Mouse (Mus musculus) large intestine, adult 2 months (tissue): Measurements from ENCODE around the gene Gm28635. TPM values are rescaled to one million over a fixed set of nuclear protein-coding genes. Genes with fewer than 3 reads are reported as not detected.
"Not testable (repeated sequence)": the region's sequence is repeated elsewhere in the genome, so short reads cannot be mapped to it uniquely, and the experiment has no call there.

Experiments used
- DNase-seq: peaks from one replicate; pipeline ENCODE4 v3.0.0-alpha.2; 2012; ENCODE audit warnings: low read depth, low spot score
- WGBS: fragments of 180-500 bp; shearing (Covaris S2); methylation state at CpG from one replicate; pipeline ENCODE4 v1.1.7; 2018; 5-methylcytosine and 5-hydroxymethylcytosine counted together
- polyA plus RNA-seq: library from polyadenylated mRNA; depleted of rRNA; stranded (reverse); fragments of >200 nt; gene quantifications from 2 replicates; pipeline ENCODE4 v1.2.3, GENCODE M21; 2012

The Gm28635 gene
- polyA plus RNA-seq, 1 experiment: not detected

DNA sequence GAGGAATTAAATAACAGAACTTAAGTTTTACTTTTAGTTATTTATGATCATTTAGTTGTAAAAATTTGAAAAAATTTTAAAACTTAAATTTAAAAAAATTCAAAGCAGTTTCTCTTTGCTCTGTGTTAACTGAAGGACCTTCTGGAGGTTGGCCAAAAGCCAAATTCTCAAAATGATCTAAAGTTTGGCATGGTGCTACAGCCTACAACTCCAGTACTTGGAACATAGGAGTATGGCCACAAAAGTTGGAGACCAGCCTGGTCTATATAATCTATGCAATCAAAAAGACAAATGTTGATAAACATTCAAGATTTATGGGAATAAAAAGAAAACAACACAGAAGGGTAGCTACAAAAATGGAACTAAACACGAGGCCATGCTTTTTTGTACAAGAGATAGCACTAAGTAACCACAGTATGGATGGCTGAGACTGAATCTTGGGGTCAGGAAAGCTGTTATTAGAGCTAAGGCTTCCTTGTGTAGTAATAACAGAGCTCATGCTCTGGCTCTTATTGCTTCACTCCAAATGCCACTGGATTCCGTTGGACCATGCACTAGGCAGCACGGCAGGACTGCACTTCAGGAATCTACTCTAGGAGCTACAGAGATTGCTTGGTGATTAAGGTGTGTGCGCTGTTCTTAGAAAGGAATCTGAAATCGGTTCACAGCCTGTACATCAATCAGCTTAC lies 17.3 kb upstream of the Gm28635 start:
- 81% methylated on average over 5 of the region's 5 CpGs for WGBS
- DNase-seq: no peak

GRCm38 (mm10) chr2:84690050-84690449 lies 12.2 kb upstream of the Gm28635 start:
- no peak for DNase-seq
- WGBS: 84% methylated on average over 12 of the region's 12 CpGs

GRCm38 (mm10) chr2:84688080-84688844 lies 10.4 kb upstream of the Gm28635 start:
- no peak for DNase-seq

DNA sequence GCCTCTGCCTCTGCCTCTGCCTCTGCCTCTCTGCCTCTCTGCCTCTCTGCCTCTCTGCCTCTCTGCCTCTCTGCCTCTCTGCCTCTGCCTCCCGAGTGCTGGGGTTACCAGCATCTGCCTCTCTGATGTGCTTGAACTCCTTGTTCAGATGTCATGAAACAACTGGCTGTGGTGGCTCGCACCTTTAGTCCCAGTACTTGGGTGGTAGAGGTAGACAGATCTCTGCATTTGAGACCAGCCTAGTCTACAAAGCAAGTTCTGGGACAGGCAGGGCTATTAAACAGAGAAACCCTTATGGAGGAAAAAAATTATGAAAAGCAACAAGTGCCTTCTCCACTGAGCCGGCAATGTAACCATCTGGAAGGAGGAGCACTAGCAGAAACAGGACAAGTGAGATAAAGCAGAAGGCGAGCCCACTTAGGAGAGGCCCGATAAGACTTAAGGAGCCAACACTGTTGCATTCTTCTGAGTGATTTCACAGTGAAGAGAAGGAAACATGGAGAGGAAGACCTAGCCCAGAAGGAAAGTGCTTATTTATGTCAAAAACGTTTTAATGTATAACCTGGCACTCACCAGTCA lies 4.9 kb upstream of the Gm28635 start:
- WGBS: 50% methylated on average over 6 of the region's 6 CpGs
- no peak for DNase-seq

More at GRCm38 (mm10) chr2:84688080-84688844, 10.4 kb upstream of the Gm28635 start:
- 82% methylated on average over 2 of the region's 2 CpGs for WGBS

DNA sequence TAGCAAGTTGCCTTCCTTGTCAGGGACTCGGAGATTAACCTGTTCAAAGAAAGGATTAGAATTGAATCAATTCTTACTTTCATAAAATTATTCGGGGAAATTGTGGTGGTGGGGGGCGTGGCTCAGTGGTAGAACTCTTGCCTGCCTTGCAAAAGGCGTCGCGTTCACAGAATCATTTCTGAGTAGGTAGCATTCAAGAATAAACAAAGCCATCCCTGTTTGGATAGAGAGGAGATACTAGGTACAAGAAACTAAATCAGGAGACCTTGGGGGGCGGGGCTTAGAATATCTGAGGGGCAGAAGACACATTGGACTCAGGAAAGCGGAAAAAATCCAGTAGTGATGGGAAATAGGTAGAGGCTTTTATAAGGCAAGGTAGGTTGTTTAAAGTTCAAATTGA lies 1.2 kb upstream of the Gm28635 start, which contains the start of gene Tmx2:
Tmx2 (minus strand) TSS at position 125 of the 400 bp plus-strand sequence.
- no peak for DNase-seq
- WGBS: 9% methylated on average over 8 of the region's 8 CpGs

DNA sequence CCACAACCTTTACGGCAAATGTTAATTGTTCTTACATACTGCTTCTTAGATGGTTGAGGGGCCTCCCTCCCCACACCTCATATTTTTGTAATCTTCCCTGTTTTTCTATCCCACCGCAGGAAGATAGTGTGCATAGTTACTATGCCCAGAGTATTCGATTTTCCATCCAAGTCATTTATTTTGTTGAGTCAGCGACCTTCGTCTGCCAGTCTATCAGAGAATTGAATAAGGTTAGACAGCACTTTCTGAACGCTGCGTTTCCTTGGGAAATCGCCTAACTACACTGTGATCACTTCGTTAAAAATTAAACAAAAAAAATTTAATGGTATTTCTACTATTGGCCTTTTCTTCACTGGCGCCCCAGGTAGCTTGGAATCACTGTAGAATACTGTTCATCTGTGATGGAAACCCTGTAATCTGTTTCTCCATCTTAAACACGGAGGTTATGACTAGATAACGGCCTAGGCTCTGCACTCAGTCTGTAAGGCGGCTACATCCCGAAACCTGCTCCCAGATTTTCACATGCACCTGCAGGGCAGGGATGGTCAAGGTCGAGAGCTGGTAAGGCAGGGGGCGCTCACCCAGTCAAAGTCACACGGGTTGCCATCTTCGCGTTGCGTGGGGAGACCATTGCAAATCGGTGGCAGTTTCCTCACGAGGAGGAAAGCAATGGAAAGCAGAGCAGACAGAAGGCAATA lies 422 bp downstream of the Gm28635 start:
- DNase-seq: no peak
- WGBS: 4% methylated on average over 22 of the region's 22 CpGs

DNA sequence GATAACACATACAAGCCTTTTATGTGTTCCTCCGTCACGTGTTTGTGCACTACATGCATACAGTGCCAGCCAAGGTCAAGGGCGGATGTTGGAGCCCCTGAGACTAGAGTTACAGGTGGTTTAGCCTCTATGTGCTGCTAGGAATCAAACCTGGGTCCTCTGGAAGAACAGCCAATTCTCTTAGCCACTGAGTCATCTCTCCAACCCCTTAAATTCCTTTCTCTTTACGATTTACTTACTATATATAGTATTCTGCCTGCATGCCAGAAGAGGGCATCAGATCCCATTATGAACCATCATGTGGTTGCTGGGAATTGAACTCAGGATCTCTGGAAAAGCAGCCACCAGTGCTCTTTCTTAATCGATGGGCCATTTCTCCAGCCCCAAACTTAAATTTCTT lies 6.3 kb downstream of the Gm28635 start:
- not testable (repeated sequence) for DNase-seq
- WGBS: 65% methylated on average over 4 of the region's 5 CpGs

DNA sequence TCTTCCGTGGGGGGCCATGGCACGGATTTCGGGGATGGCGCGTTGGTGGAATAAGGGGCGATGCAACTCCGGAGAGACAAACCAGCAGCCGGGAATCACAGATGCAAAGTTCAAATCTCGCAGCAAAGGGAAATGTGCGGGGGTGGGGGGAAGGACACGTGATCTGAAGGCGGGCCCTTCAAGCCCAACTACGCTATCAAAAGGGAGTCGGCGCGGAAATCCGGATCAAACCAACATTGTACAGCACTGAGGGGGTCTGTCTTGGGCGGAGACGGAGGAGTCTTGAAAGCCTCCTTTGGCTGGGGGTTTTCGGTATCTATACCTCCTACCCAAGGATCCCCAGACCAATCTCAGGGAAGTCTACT lies 7.3 kb downstream of the Gm28635 start, which contains the start of gene Selenoh:
Selenoh (minus strand) TSS at position 202 of the 365 bp plus-strand sequence.
- WGBS: under 1% methylated on average over 20 of the region's 20 CpGs
- peak; percentile 55 for DNase-seq

- 3% methylated on average over 39 of the region's 39 CpGs for WGBS
- DNase-seq: no peak
Measured at GRCm38 (mm10) chr2:84669828-84670568, 7.8 kb downstream of the Gm28635 start.

- 61% methylated on average over 12 of the region's 12 CpGs for WGBS
- DNase-seq: no peak
Measured at GRCm38 (mm10) chr2:84666081-84666480, 11.8 kb downstream of the Gm28635 start.

DNA sequence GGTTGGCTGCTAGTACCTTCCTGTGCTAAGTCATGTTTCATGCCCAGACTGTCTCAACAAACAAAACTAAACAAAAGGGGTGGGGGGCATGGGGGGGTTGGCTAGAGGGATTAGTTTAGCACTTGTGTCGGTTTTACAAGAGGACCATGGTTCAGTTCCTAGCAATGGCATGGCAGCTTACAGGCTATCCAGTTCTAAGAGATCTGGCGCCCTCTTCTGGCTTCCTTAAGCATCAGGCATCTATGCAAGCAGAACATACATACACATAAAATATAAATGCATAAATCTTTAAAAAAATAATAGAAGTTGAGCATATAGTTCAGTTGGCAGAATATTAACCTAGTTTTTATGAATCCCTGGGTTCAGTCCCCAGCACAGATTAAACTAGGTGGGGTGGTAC lies 15.0 kb downstream of the Gm28635 start:
- WGBS: 46% methylated on average over 2 of the region's 2 CpGs
- DNase-seq: no peak

GRCm38 (mm10) chr2:84660253-84660652 lies 17.6 kb downstream of the Gm28635 start:
- DNase-seq: no peak
- 34% methylated on average over 3 of the region's 3 CpGs for WGBS

DNA sequence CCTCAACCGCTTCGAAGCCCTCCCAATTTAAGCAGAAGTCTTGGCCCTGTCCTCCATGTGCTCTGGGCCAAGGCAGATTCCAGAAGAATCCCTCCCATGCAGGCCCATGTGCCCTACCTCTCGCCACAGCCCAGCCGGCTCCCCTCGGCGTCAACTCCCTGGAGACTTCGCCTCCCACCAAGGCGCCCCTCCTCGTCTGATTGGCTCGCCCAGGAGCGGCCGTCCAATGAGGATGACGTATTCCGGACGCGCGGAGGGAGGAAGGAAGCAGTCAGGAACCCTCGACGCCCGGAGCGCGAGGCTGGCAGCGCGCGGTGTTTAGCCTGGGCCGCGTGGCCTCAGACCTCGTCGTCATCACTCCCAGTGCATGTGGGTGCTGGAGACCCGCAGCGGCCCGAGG lies 19.0 kb downstream of the Gm28635 start, which contains the start of gene Btbd18:
Btbd18 (plus strand) TSS at position 274 of the 400 bp plus-strand sequence.
- DNase-seq: no peak
- WGBS: 95% methylated on average over 32 of the region's 32 CpGs

GRCm38 (mm10) chr2:84655864-84656263 lies 22.0 kb downstream of the Gm28635 start:
- 60% methylated on average over 1 of the region's 1 CpGs for WGBS
- DNase-seq: no peak

- DNase-seq: no peak
Measured at GRCm38 (mm10) chr2:84653354-84653753, 24.5 kb downstream of the Gm28635 start.

- WGBS: 2% methylated on average over 15 of the region's 15 CpGs
- peak; percentile 90 for DNase-seq
Measured at GRCm38 (mm10) chr2:84650464-84651195, 27.2 kb downstream of the Gm28635 start, which contains the start of gene Ctnnd1. Gene Ctnnd1, minus strand, starts transcription at chr2:84650765.

DNA sequence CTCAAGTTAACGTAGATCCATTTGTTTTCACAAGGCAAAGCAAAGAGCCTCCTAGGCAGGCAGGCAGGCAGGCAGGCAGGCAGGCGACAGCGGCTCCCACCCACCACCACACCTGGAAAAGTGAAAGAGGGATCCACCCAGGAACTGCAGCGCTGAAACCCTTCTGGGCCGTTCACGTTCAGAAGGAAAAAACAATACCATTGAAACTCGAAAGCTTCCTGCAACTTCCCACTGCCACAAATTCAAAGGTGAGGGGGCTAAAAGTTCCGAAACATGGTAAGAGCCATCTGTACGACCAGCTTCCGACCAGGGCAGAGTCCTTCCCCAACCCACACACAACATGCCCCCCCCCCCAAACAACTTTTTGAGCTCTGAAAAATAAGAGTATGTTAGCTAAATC lies 28.2 kb downstream of the Gm28635 start:
- no peak for DNase-seq
- WGBS: under 1% methylated on average over 10 of the region's 10 CpGs

- 7% methylated on average over 6 of the region's 6 CpGs for WGBS
- DNase-seq: no peak
Measured at GRCm38 (mm10) chr2:84648369-84648768, 29.5 kb downstream of the Gm28635 start.
